Mouse (Mus musculus): ENCODE measurements around the gene Nell2. TPM values are rescaled to one million over a fixed set of nuclear protein-coding genes. Genes with fewer than 3 reads are reported as not detected.

The Nell2 gene
- polyA plus RNA-seq, 1 experiment, result 0.30 TPM

DNA sequence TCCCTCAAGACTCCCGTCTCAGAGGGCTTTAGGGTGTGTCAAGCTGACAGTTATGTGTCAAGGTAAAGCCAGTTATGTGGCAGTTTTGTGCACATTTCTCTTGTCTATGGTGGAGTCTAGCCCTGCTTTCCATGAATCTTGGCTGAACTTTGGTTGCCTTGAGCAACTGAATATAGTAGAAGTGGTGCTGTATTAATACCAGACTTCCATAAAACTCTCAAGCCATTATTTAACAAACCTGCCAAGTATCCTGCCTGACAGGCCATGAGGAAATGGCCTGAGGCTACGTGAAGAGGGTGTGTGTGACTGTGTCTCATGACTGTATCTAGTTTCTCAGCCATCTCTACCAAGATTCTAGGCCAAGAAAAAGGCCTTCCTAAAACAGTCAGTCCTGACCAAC, 147.5 kb downstream of the Nell2 start:
- TF ChIP-seq POLR2A (IDR thresholded peaks at IDR 0.05; ENCODE audit: borderline replicate concordance, extremely low read depth, low read depth, low read length), result no peak
- TF ChIP-seq CTCF (IDR thresholded peaks at IDR 0.05; ENCODE audit: insufficient read depth, low read length), result no peak
- DNase-seq, result no peak
- H3K4me1 ChIP-seq (ENCODE audit: control insufficient read depth, insufficient read depth, low read length), result no peaks in the 10 kb centered on the region
- H3K4me3 ChIP-seq (replicated peaks; ENCODE audit: extremely low read depth, low read depth, low read length), result no peak overlapping the region
- 32% methylated on average over 2 of the region's 2 CpGs for WGBS

GRCm38 (mm10) chr15:95370720-95371395, 157.5 kb downstream of the Nell2 start:
- no peaks in the 10 kb centered on the region for H3K4me1 ChIP-seq (ENCODE audit: control insufficient read depth, insufficient read depth, low read length)
- 73% methylated on average over 16 of the region's 16 CpGs for WGBS
- DNase-seq, result no peak
- no peak overlapping the region for H3K4me3 ChIP-seq (replicated peaks; ENCODE audit: extremely low read depth, low read depth, low read length)
- TF ChIP-seq POLR2A (IDR thresholded peaks at IDR 0.05; ENCODE audit: borderline replicate concordance, extremely low read depth, low read depth, low read length) (no peak), CTCF (IDR thresholded peaks at IDR 0.05; ENCODE audit: insufficient read depth, low read length) (no peak)

DNA sequence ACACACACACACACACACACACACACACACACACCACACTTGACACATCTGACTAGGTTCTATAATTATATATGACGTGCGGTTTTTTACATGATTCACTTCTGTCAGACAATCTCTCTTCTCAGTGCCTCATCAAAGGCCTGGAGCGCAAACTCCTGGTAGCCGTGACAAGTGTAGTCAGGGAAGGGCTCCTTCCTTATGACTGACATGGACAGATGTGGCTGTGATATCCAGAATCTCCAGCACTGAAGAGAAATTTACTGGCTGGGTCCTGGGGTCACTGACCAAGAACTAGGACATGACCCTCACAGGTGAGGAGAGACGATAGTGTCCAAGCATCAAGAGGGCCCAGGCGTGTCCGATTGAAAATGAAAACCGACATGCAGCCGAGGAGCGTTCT, 160.2 kb downstream of the Nell2 start:
- 85% methylated on average over 10 of the region's 10 CpGs for WGBS
- DNase-seq, result no peak
- Histone ChIP-seq H3K4me3 (replicated peaks; ENCODE audit: extremely low read depth, low read depth, low read length) (no peak overlapping the region), H3K4me1 (ENCODE audit: control insufficient read depth, insufficient read depth, low read length) (no peaks in the 10 kb centered on the region)
- TF ChIP-seq CTCF (IDR thresholded peaks at IDR 0.05; ENCODE audit: insufficient read depth, low read length), result no peak
- no peak for TF ChIP-seq POLR2A (IDR thresholded peaks at IDR 0.05; ENCODE audit: borderline replicate concordance, extremely low read depth, low read depth, low read length)

GRCm38 (mm10) chr15:95366506-95366905, 161.9 kb downstream of the Nell2 start:
- no peak for DNase-seq
- Histone ChIP-seq H3K4me3 (replicated peaks; ENCODE audit: extremely low read depth, low read depth, low read length) (no peak overlapping the region), H3K4me1 (ENCODE audit: control insufficient read depth, insufficient read depth, low read length) (no peaks in the 10 kb centered on the region)
- TF ChIP-seq CTCF (IDR thresholded peaks at IDR 0.05; ENCODE audit: insufficient read depth, low read length) (no peak), POLR2A (IDR thresholded peaks at IDR 0.05; ENCODE audit: borderline replicate concordance, extremely low read depth, low read depth, low read length) (no peak)
- 76% methylated on average over 3 of the region's 3 CpGs for WGBS

DNA sequence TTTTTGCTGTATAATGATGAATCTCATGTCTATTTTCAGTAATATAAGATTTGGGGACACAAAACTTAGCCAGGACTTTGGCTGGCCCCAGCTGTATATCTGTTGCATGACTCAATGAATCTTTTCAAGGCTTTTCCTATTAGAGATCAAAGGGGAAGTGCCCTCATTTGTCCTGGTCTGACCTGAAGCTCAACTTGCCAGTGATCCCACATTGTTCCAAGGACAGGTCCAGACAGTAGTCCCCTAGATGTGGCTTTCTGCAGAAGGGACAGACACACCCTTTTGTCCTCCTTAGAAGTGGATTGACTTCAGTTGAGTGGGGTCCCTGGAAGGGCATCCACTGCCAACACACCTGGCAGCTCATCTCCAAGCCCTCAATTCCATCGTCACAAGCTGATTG, 173.6 kb downstream of the Nell2 start:
- Histone ChIP-seq H3K4me1 (ENCODE audit: control insufficient read depth, insufficient read depth, low read length) (no peaks in the 10 kb centered on the region), H3K4me3 (replicated peaks; ENCODE audit: extremely low read depth, low read depth, low read length) (no peak overlapping the region)
- 81% methylated on average over 1 of the region's 1 CpGs for WGBS
- TF ChIP-seq POLR2A (IDR thresholded peaks at IDR 0.05; ENCODE audit: borderline replicate concordance, extremely low read depth, low read depth, low read length), result no peak
- TF ChIP-seq CTCF (IDR thresholded peaks at IDR 0.05; ENCODE audit: insufficient read depth, low read length), result no peak
- DNase-seq, result no peak

DNA sequence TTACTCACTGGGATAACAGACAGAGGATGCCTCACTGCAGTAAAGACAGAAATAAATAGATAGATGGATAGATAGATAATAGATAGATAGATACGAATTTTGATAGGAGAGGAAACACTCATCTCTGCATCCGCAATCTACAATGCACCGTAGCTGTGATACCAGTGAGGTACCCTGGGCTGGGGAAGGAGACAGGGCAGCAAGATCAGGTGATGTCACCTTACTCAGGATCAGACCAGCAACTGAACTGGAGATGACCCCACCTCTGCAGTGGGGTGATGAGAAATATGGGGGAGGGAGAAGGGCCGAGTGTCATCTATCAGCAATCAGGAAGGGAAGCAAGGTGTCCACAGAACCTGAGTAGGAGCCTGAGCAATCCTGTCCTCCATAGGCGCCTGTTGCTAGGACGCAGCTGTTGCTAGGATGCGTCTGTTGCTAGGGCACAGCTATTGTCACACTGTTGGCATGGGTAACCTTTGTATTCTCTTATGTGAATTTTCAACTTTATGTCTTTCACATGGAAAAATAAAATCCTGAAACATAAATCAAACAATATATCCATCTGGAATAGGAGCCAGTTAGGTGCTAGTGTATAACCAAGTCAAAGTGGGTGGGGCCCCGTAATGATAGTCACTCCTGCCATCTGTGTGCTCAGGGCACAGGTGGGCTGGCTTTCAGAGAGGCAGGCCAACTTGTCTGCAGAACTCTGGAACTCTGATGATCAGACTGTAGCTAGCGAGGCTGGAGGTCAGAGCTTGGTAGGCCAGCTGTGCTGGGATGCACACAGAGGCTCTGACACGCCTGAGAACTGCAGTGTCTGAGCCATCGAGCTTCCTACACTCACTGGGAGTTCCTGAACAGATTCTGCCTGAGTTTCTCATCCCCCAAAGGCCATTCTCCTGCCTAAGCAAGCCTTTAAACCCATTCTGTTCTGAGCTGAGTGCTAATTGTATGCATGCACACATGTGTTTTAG, 193.7 kb downstream of the Nell2 start:
- 80% methylated on average over 11 of the region's 11 CpGs for WGBS

DNA sequence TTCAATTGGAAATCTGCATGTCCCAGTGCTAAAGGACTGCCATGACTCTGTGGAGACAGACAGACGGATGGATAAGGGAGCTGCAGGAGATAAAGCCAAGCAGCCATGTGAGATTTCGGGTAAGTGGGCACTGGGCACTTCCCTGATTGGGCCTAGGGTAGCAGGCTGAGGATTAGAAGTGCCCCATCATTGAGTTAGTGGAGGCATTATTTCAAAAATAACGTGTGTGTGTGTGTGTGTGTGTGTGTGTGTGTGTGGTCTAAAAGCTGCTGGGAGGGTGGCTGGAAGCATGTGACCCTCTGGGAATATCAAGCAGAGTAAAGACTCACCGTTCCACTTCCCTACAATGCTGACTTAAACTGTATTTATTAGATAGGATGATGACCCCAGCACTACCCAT, 195.1 kb downstream of the Nell2 start:
- no peak for TF ChIP-seq CTCF (IDR thresholded peaks at IDR 0.05; ENCODE audit: insufficient read depth, low read length)
- TF ChIP-seq POLR2A (IDR thresholded peaks at IDR 0.05; ENCODE audit: borderline replicate concordance, extremely low read depth, low read depth, low read length), result no peak
- 66% methylated on average over 4 of the region's 4 CpGs for WGBS
- Histone ChIP-seq H3K4me3 (replicated peaks; ENCODE audit: extremely low read depth, low read depth, low read length) (no peak overlapping the region), H3K4me1 (ENCODE audit: control insufficient read depth, insufficient read depth, low read length) (no peaks in the 10 kb centered on the region)
- no peak for DNase-seq

More for the DNA sequence above, 193.7 kb downstream of the Nell2 start:
- Histone ChIP-seq H3K4me1 (ENCODE audit: control insufficient read depth, insufficient read depth, low read length) (no peaks in the 10 kb centered on the region), H3K4me3 (replicated peaks; ENCODE audit: extremely low read depth, low read depth, low read length) (no peak overlapping the region)
- no peak for DNase-seq
- no peak for TF ChIP-seq CTCF (IDR thresholded peaks at IDR 0.05; ENCODE audit: insufficient read depth, low read length)
- TF ChIP-seq POLR2A (IDR thresholded peaks at IDR 0.05; ENCODE audit: borderline replicate concordance, extremely low read depth, low read depth, low read length), result no peak

GRCm38 (mm10) chr15:95330926-95331325, 197.4 kb downstream of the Nell2 start:
- 56% methylated on average over 2 of the region's 2 CpGs for WGBS
- Histone ChIP-seq H3K4me3 (replicated peaks; ENCODE audit: extremely low read depth, low read depth, low read length) (no peak overlapping the region), H3K4me1 (ENCODE audit: control insufficient read depth, insufficient read depth, low read length) (no peaks in the 10 kb centered on the region)
- TF ChIP-seq CTCF (IDR thresholded peaks at IDR 0.05; ENCODE audit: insufficient read depth, low read length), result no peak
- TF ChIP-seq POLR2A (IDR thresholded peaks at IDR 0.05; ENCODE audit: borderline replicate concordance, extremely low read depth, low read depth, low read length), result no peak
- no peak for DNase-seq

DNA sequence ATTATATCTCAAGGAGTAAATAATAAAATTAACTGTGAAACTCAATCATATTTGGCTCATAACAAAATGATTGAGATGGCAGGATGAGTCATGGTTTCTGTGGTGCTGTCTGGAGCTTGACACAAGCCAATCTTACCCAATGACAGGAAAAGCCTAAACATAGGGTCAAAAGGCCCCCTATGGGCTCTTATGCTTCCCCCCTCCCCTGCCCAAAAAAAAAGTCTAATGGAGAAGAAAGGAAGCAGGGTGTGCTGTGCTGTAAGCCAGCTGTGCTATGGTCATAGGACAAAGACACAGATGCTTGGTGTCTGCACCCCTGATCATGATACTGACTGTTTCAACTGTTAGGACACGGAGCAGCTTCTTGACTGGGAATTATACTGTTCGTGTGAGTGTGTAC, 205.6 kb downstream of the Nell2 start:
- 72% methylated on average over 2 of the region's 2 CpGs for WGBS
- H3K4me3 ChIP-seq (replicated peaks; ENCODE audit: extremely low read depth, low read depth, low read length), result no peak overlapping the region
- no peak for DNase-seq
- no peak for TF ChIP-seq POLR2A (IDR thresholded peaks at IDR 0.05; ENCODE audit: borderline replicate concordance, extremely low read depth, low read depth, low read length)
- TF ChIP-seq CTCF (IDR thresholded peaks at IDR 0.05; ENCODE audit: insufficient read depth, low read length), result no peak
- no peaks in the 10 kb centered on the region for H3K4me1 ChIP-seq (ENCODE audit: control insufficient read depth, insufficient read depth, low read length)
